Mouse (Mus musculus) neural tube, embryonic 10.5 days (tissue): ENCODE results near the gene Car3.

Experiments
- DNase-seq: peaks from one replicate; pipeline ENCODE4 v3.0.0-alpha.2; 2017; ENCODE audit warnings: low spot score; ENCODE audit errors: extremely low spot score

The Car3 gene

GRCm38 (mm10) chr3:14907271-14907670 lies 44.0 kb downstream of the Car3 start:
- DNase-seq = no peak

GRCm38 (mm10) chr3:14911992-14912582 lies 48.8 kb downstream of the Car3 start:
- no peak for DNase-seq

- no peak for DNase-seq
These were observed 50.5 kb downstream of the Car3 start for GRCm38 (mm10) chr3:14913774-14914173.

GRCm38 (mm10) chr3:14915355-14915754 lies 52.0 kb downstream of the Car3 start:
- DNase-seq = no peak

GRCm38 (mm10) chr3:14917261-14917660 lies 53.9 kb downstream of the Car3 start:
- no peak for DNase-seq
